In the genomic region with DNA sequence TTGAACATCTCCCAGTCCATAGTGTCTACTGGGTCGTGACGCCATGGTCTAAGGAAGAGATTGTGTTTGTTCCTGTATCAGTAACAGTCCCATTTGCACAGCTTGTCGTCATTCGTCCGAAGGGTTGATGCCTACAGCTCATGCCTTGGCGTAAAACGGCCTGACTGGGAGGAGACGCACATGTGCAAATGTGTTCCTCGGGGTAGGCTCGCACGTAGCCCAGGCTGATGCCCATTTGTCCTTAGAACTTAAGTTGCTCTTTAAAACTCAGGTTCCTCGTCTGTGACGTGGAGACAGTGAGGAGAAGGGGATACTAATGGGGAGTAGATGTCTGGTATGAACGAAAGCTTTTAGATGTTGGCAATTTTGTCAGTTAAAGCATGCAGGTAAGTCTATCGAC, we compare ENCODE assay signal across 17 mouse cellular contexts.
"Had no signal": no experiment of that assay in that cellular context is flagged by ENCODE, and none has a peak within 500 bp of the region (broad histone marks: within the 10 kb centered on the region; RNA-seq: fewer than 3 reads in every experiment).

No protein-coding gene starts in this region.

- H3K4me3 ChIP-seq: intestine, embryonic 15.5 days; limb, embryonic 12.5 days; limb, embryonic 15.5 days had no signal

- ATAC-seq: intestine, embryonic 15.5 days; liver, postnatal 0 days; lung, postnatal 0 days had no signal

- H3K9me3 ChIP-seq: intestine, embryonic 15.5 days; limb, embryonic 12.5 days; limb, embryonic 15.5 days had no signal

- H3K27me3 ChIP-seq: intestine, embryonic 15.5 days; limb, embryonic 12.5 days; limb, embryonic 15.5 days had no signal

- H3K27ac ChIP-seq: intestine, embryonic 15.5 days; limb, embryonic 15.5 days; liver, embryonic 14.5 days; macrophage; stomach, postnatal 0 days had no signal

- DNase-seq: kidney, postnatal 4 days; left cerebral cortex, postnatal 4 days; liver, postnatal 0 days; lung, embryonic 14.5 days; midbrain, embryonic 14.5 days; thymus, adult 2 months; thymus, postnatal 14 days; thymus, postnatal 4 days had no signal

- H3K36me3 ChIP-seq: intestine, embryonic 15.5 days had no signal

- H3K4me2 ChIP-seq: intestine, embryonic 15.5 days; limb, embryonic 12.5 days; limb, embryonic 15.5 days; liver, embryonic 11.5 days; lung, embryonic 14.5 days; midbrain, embryonic 11.5 days had no signal

- H3K9ac ChIP-seq: intestine, embryonic 15.5 days; limb, embryonic 12.5 days; limb, embryonic 15.5 days; liver, embryonic 14.5 days; liver, postnatal 0 days; lung, embryonic 14.5 days had no signal
